Mouse (Mus musculus) CH12.LX (cell line): ENCODE results near the gene Higd1c. TPM values are rescaled to one million over a fixed set of nuclear protein-coding genes. Genes with fewer than 3 reads are reported as not detected.
A peak's percentile ranks its signal among the peaks of the same experiment; 100 is the strongest.

Experiments
- DNase-seq: peaks from one replicate; pipeline ENCODE4 v3.0.0-alpha.2; 2013; ENCODE audit errors: extremely low read depth
- H3K27ac ChIP-seq: 2 replicates; pipeline ENCODE4 v1.5.1; 2012; ENCODE audit warnings: low read depth, mild to moderate bottlenecking, control low read depth, moderate library complexity; ENCODE audit not compliant: insufficient read depth
- H3K27me3 ChIP-seq: replicated peaks from 2 replicates; pipeline ENCODE3; 2012; ENCODE audit warnings: inconsistent platforms
- H3K36me3 ChIP-seq, 2 experiments: replicated peaks in 1 of 2; 2 replicates each; pipeline versions ENCODE3 to v1.6.1; 2012; ENCODE audit warnings: inconsistent platforms in 1 of 2, low read length in 1 of 2, mild to moderate bottlenecking in 1 of 2, mixed read lengths in 1 of 2, moderate library complexity in 1 of 2; ENCODE audit not compliant: control insufficient read depth in 1 of 2, insufficient read depth in 1 of 2
- H3K4me1 ChIP-seq, 2 experiments: 2 replicates each; pipeline ENCODE4 v1.6.1; 2012; ENCODE audit warnings: inconsistent platforms in 1 of 2, moderate library complexity in 1 of 2; ENCODE audit not compliant: insufficient read depth in 2 of 2, control insufficient read depth in 1 of 2
- H3K4me2 ChIP-seq: 2 replicates; pipeline ENCODE4 v1.6.1; 2012; ENCODE audit warnings: low read depth, mild to moderate bottlenecking, control low read depth; ENCODE audit not compliant: poor library complexity, insufficient read depth, severe bottlenecking
- H3K4me3 ChIP-seq, 3 experiments: fragments of 150-350 bp in 1 of 3; sonication (generic) in 1 of 3; replicated peaks in 1 of 3; 2 replicates each; pipeline versions ENCODE3 to v1.5.1; 2011 to 2012; ENCODE audit warnings: low read depth in 2 of 3, low read length in 2 of 3, mild to moderate bottlenecking in 2 of 3, moderate library complexity in 2 of 3, control low read depth in 1 of 3, improper control_type of control experiment in 1 of 3, inconsistent platforms in 1 of 3, mixed read lengths in 1 of 3; ENCODE audit not compliant: poor library complexity in 1 of 3
- H3K79me2 ChIP-seq: replicated peaks from 2 replicates; pipeline ENCODE4 v1.6.1; 2012; ENCODE audit warnings: mild to moderate bottlenecking, moderate library complexity; ENCODE audit not compliant: control insufficient read depth, poor library complexity, insufficient read depth, severe bottlenecking; ENCODE audit errors: extremely low read depth
- H3K9ac ChIP-seq: 2 replicates; pipeline ENCODE4 v1.6.1; 2012; ENCODE audit warnings: low read depth, mild to moderate bottlenecking, control low read depth, moderate library complexity; ENCODE audit not compliant: insufficient read depth
- H3K9me3 ChIP-seq: replicated peaks from 2 replicates; pipeline ENCODE3; 2012; ENCODE audit warnings: low read length, inconsistent platforms, mixed read lengths
- CHD1 ChIP-seq: IDR thresholded peaks from 2 replicates; pipeline ENCODE4 v1.6.1; 2012; ENCODE audit warnings: low read depth, low read length, improper control_type of control experiment, inconsistent platforms
- CTCF ChIP-seq, 2 experiments: IDR thresholded peaks in 1 of 2; conservative IDR thresholded peaks in 1 of 2; 2 replicates each; pipeline ENCODE4 v1.5.1; 2011 to 2012; ENCODE audit warnings: low read depth in 2 of 2, low read length in 2 of 2, improper control_type of control experiment in 1 of 2, inconsistent platforms in 1 of 2, mild to moderate bottlenecking in 1 of 2, moderate library complexity in 1 of 2
- ELF1 ChIP-seq: IDR thresholded peaks from 2 replicates; pipeline ENCODE4 v1.6.1; 2014; ENCODE audit warnings: low read depth, mild to moderate bottlenecking, inconsistent platforms, low read length, improper control_type of control experiment
- EP300 ChIP-seq: IDR thresholded peaks from 2 replicates; pipeline ENCODE4 v1.6.1; 2011; ENCODE audit warnings: low read length, improper control_type of control experiment
- GABPA ChIP-seq: IDR thresholded peaks from 2 replicates; pipeline ENCODE4 v1.6.1; 2012; ENCODE audit warnings: low read depth, low read length, improper control_type of control experiment, inconsistent platforms; ENCODE audit not compliant: insufficient replicate concordance
- HCFC1 ChIP-seq: IDR thresholded peaks from 2 replicates; pipeline ENCODE4 v1.6.1; 2012; ENCODE audit warnings: low read depth, mild to moderate bottlenecking, inconsistent platforms, low read length, improper control_type of control experiment
- MAFK ChIP-seq: IDR thresholded peaks from 2 replicates; pipeline ENCODE4 v1.6.1; 2011; ENCODE audit warnings: low read length, improper control_type of control experiment; ENCODE audit not compliant: insufficient replicate concordance
- MAZ ChIP-seq: IDR thresholded peaks from 2 replicates; pipeline ENCODE4 v1.6.1; 2012; ENCODE audit warnings: low read depth, mild to moderate bottlenecking, inconsistent platforms, low read length, improper control_type of control experiment, moderate library complexity
- POLR2A ChIP-seq: IDR thresholded peaks from 2 replicates; pipeline ENCODE4 v1.6.1; 2011; ENCODE audit warnings: low read depth, mild to moderate bottlenecking, improper control_type of control experiment, low read length
- RAD21 ChIP-seq: IDR thresholded peaks from 2 replicates; pipeline ENCODE4 v1.6.1; 2011; ENCODE audit warnings: low read depth, mild to moderate bottlenecking, low read length, improper control_type of control experiment, moderate library complexity
- RCOR1 ChIP-seq: conservative IDR thresholded peaks from 2 replicates; pipeline ENCODE4 v1.6.1; 2012; ENCODE audit warnings: low read depth, mild to moderate bottlenecking, inconsistent platforms, low read length, improper control_type of control experiment
- SMC3 ChIP-seq: IDR thresholded peaks from 2 replicates; pipeline ENCODE4 v1.6.1; 2011; ENCODE audit warnings: low read depth, low read length, improper control_type of control experiment
- TBP ChIP-seq: conservative IDR thresholded peaks from 2 replicates; pipeline ENCODE4 v1.6.1; 2011; ENCODE audit warnings: low read depth, low read length, improper control_type of control experiment
- TCF12 ChIP-seq: IDR thresholded peaks from 2 replicates; pipeline ENCODE4 v1.6.1; 2014; ENCODE audit warnings: low read depth, mild to moderate bottlenecking, inconsistent platforms, low read length, improper control_type of control experiment
- UBTF ChIP-seq: IDR thresholded peaks from 2 replicates; pipeline ENCODE4 v1.6.1; 2012; ENCODE audit warnings: low read depth, mild to moderate bottlenecking, inconsistent platforms, low read length, improper control_type of control experiment, moderate library complexity
- USF1 ChIP-seq: IDR thresholded peaks from 2 replicates; pipeline ENCODE4 v1.6.1; 2014; ENCODE audit warnings: low read depth, mild to moderate bottlenecking, inconsistent platforms, low read length, improper control_type of control experiment
- USF2 ChIP-seq: conservative IDR thresholded peaks from 2 replicates; pipeline ENCODE4 v1.6.1; 2011; ENCODE audit warnings: low read depth, low read length, improper control_type of control experiment
- ZNF384 ChIP-seq: IDR thresholded peaks from 2 replicates; pipeline ENCODE4 v1.6.1; 2012; ENCODE audit warnings: low read depth, low read length, improper control_type of control experiment, inconsistent platforms
- dilution Hi-C: fragments of 300-500 bp; cut with MboI; formaldehyde crosslinking; loops from 2 replicates; pipeline ENCODE4 v1.14.3; 2020; ENCODE audit warnings: low sequenced_read_pairs; ENCODE audit not compliant: extremely low pct_unique_long_range_greater_than_20kb, extremely low pct_ligation_motif_present
- in situ Hi-C: fragments of 300-500 bp; cut with MboI; formaldehyde crosslinking; loops from 3 replicates; pipeline ENCODE4 v1.14.3; 2019; ENCODE audit warnings: low sequenced_read_pairs, low pct_ligation_motif_present, low pct_unique_long_range_greater_than_20kb, mixed read lengths
- polyA plus RNA-seq: library from polyadenylated mRNA; unstranded; fragments of >175 nt; gene quantifications from 2 replicates; pipeline ENCODE4 v1.2.1, GENCODE M21; 2012; ENCODE audit warnings: low read depth; ENCODE audit not compliant: insufficient read length
- total RNA-seq, 2 experiments: library from RNA; depleted of rRNA; stranded (reverse); fragments of 300-350 nt in 1 of 2; fragments of >200 nt in 1 of 2; gene quantifications; 2 replicates each; pipeline ENCODE4 v1.2.3; 2012 to 2014

Gene Higd1c
- total and polyA plus RNA-seq, 3 experiments: not detected

DNA sequence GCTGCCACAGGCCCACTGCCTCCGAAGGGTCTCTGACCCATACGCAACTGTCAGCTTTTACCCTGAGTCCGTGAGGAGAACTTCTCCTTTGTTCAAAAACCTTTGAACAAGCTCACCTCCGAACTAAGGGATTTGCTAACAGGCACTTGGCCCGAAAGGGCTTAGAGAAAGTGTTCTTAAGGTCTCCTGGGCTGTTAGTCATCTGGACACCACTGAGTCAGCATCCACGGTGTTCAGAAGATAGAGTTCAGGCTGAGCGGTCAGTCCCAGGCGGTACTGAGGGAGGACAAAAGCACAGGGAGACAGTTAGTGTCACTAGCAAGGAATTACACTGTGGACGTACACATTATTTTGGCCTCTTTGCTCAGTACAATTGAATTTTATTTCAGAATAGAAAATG, 24.5 kb downstream of the Higd1c start:
- DNase-seq: peak; percentile 20
- Histone ChIP-seq H3K27ac (no peak overlapping the region), H3K4me1 (peaks cover 16 to 28% of the 10 kb centered on the region in 2 experiments), H3K36me3 (peaks cover 0 to 16% of the 10 kb centered on the region in 2 experiments), H3K9ac (no peak overlapping the region), H3K4me3 (no peak overlapping the region), H3K9me3 (no peaks in the 10 kb centered on the region), H3K27me3 (no peaks in the 10 kb centered on the region), H3K79me2 (no peaks in the 10 kb centered on the region), H3K4me2 (no peak overlapping the region)
- dilution Hi-C loops (no loop called here), in situ Hi-C loops (no loop called here)
- TF ChIP-seq MAFK (0 out of 2 replicates have a peak, but pooled peaks have one; percentile 37), RAD21 (no peak)

DNA sequence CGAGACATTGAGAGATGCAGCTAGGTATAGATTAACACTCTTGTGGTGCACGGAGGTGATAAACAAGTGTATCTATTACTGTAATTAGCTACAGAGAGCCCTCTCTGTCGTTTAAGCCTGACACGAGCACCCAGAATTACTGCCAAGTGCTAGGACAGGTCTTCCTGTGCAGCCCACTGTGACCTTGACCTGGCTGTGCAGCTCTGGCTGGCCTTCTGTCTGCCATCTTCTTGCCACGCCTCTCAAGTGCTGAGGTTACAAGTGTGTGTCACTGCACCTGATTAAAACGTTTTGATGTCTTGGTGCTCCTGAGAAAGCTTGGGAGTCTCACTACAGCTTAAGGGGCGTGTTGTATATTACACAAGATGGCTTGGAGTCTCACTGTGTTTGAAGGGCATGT, 26.7 kb downstream of the Higd1c start:
- no peaks in the 10 kb centered on the region for H3K27me3 ChIP-seq
- DNase-seq: no peak
- no peaks in the 10 kb centered on the region for H3K9me3 ChIP-seq
- TF ChIP-seq HCFC1 (no peak), UBTF (no peak), MAZ (no peak), CTCF (conservative IDR thresholded peaks at IDR 0.05 in 1 of 2, IDR thresholded peaks at IDR 0.05 in 1 of 2; ENCODE audit: low read depth in 2 of 2, low read length in 2 of 2) (no peak), RCOR1 (no peak), ZNF384 (no peak), POLR2A (no peak), EP300 (no peak), SMC3 (no peak), TBP (no peak)
- H3K4me1 ChIP-seq: peaks cover 16 to 28% of the 10 kb centered on the region in 2 experiments
- H3K36me3 ChIP-seq: peaks cover 4 to 37% of the 10 kb centered on the region in 2 experiments
- no peaks in the 10 kb centered on the region for H3K79me2 ChIP-seq
- H3K4me3 ChIP-seq: no peak overlapping the region
- in situ Hi-C loops (no loop called here), dilution Hi-C loops (no loop called here)
- H3K27ac ChIP-seq: no peak overlapping the region
- no peak overlapping the region for H3K4me2 ChIP-seq
- H3K9ac ChIP-seq: no peak overlapping the region

DNA sequence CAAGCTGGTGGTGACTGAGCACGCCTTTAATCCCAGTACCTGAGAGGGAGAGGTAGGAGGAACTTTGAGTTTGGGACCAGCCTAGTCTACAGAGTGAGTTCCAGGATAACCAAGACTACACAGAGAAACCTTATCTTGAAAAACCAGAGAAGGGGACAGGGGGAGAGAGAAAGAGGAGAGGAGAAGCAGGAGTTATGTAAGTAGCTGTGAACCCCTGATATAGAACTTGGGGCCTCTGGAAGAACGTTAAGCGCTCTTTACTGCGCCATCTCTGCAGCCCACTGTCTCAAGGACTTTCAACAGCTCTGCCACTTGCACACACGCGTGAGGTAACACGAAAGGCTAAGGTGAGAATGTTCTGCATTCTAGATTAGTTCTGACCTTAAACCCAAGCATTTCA, 27.3 kb downstream of the Higd1c start:
- in situ Hi-C loops: no loop called here

More for the DNA sequence above, 27.3 kb downstream of the Higd1c start:
- H3K27me3 ChIP-seq: no peaks in the 10 kb centered on the region
- H3K9me3 ChIP-seq: no peaks in the 10 kb centered on the region
- no peaks in the 10 kb centered on the region for H3K79me2 ChIP-seq
- no peak overlapping the region for H3K4me2 ChIP-seq
- peaks cover 16 to 28% of the 10 kb centered on the region in 2 experiments for H3K4me1 ChIP-seq
- dilution Hi-C loops: no loop called here
- no peak for DNase-seq
- H3K36me3 ChIP-seq: peaks cover 7 to 42% of the 10 kb centered on the region in 2 experiments
- no peak for TF ChIP-seq ELF1
- no peak for TF ChIP-seq MAZ
- no peak for TF ChIP-seq HCFC1
- no peak for TF ChIP-seq USF2
- no peak for TF ChIP-seq TBP
- TF ChIP-seq RCOR1: no peak
- no peak for TF ChIP-seq TCF12
- no peak for TF ChIP-seq CHD1
- TF ChIP-seq GABPA: no peak
- TF ChIP-seq USF1: no peak
- no peak overlapping the region for H3K4me3 ChIP-seq
- H3K27ac ChIP-seq: no peak overlapping the region
- H3K9ac ChIP-seq: no peak overlapping the region
